Comparison of ENCODE assay signal across 21 mouse cellular contexts in genomic region chr3:63390774-63391173, GRCm38 (mm10).
DNase-seq lines count a peak whose midpoint lies in the region; ATAC-seq and TF ChIP-seq lines count a peak whose summit lies in the region.
"Had no signal": no experiment of that assay in that cellular context is flagged by ENCODE, and none has a peak within 500 bp of the region (broad histone marks: within the 10 kb centered on the region; RNA-seq: fewer than 3 reads in every experiment).

No protein-coding gene starts in this region.

- TF ChIP-seq CTCF in liver, adult 2 months (IDR thresholded peaks at IDR 0.05; ENCODE audit: low read depth, low read length) = no peak
- TF ChIP-seq CTCF in lung, embryonic 14.5 days (IDR thresholded peaks at IDR 0.05; ENCODE audit: low read depth) = no peak

- 63% methylated on average over 2 of the region's 2 CpGs for WGBS in liver, adult 2 months
- 63% methylated on average over 2 of the region's 2 CpGs for WGBS in liver, embryonic 12.5 days (ENCODE audit: insufficient replicate concordance)
- WGBS in lung, embryonic 14.5 days = 49% methylated on average over 2 of the region's 2 CpGs
- 46% methylated on average over 2 of the region's 2 CpGs for WGBS in lung, embryonic 16.5 days

- H3K27me3 ChIP-seq in liver, adult 2 months (ENCODE audit: control insufficient read depth, insufficient read depth, low read length) = no peaks in the 10 kb centered on the region
- no peaks in the 10 kb centered on the region for H3K27me3 ChIP-seq in liver, embryonic 12.5 days (replicated peaks)
- no peaks in the 10 kb centered on the region for H3K27me3 ChIP-seq in lung, embryonic 14.5 days (ENCODE audit: insufficient read depth, low read length)
- H3K27me3 ChIP-seq in lung, embryonic 16.5 days (ENCODE audit: control insufficient read depth, insufficient read depth, low read depth, low read length) = no peaks in the 10 kb centered on the region
- H3K27me3 ChIP-seq: CH12.LX, Patski had no signal

- ATAC-seq in liver, embryonic 12.5 days = no peak
- no peak for ATAC-seq in lung, embryonic 14.5 days (ENCODE audit: insufficient read depth)
- ATAC-seq in lung, embryonic 16.5 days (ENCODE audit: low read depth) = peak; percentile 55; the same call in 1 of the 2 replicates
- ATAC-seq: activated CD4-positive, CD25-positive, alpha-beta regulatory T cell, adult 4 months; CD4-positive, CD25-positive, alpha-beta regulatory T cell, adult 4 months; Patski had no signal

- no peak for TF ChIP-seq POLR2A in liver, adult 2 months (IDR thresholded peaks at IDR 0.05; ENCODE audit: extremely low read depth, insufficient read depth, low read length)

- no peaks in the 10 kb centered on the region for H3K9me3 ChIP-seq in liver, embryonic 12.5 days (replicated peaks)
- no peaks in the 10 kb centered on the region for H3K9me3 ChIP-seq in lung, embryonic 14.5 days (ENCODE audit: low read depth, low read length)
- H3K9me3 ChIP-seq in lung, embryonic 16.5 days (ENCODE audit: control insufficient read depth, low read length) = no peaks in the 10 kb centered on the region
- H3K9me3 ChIP-seq: G1E had no signal

- no peak overlapping the region for H3K9ac ChIP-seq in liver, adult 2 months (ENCODE audit: low read depth, low read length)
- H3K9ac ChIP-seq in liver, embryonic 12.5 days = no peak overlapping the region
- no peak overlapping the region for H3K9ac ChIP-seq in lung, embryonic 14.5 days
- H3K9ac ChIP-seq in lung, embryonic 16.5 days (ENCODE audit: low read length) = no peak overlapping the region

- no peak overlapping the region for H3K27ac ChIP-seq in liver, adult 2 months (replicated peaks; ENCODE audit: insufficient read depth, low read depth, low read length)
- no peak overlapping the region for H3K27ac ChIP-seq in liver, embryonic 12.5 days
- no peak overlapping the region for H3K27ac ChIP-seq in lung, embryonic 14.5 days (ENCODE audit: low read depth)
- no peak overlapping the region for H3K27ac ChIP-seq in lung, embryonic 16.5 days (ENCODE audit: low read length)

- no peak overlapping the region for H3K4me3 ChIP-seq in liver, adult 2 months (ENCODE audit: insufficient read depth, low read depth, low read length)
- H3K4me3 ChIP-seq in liver, embryonic 12.5 days = no peak overlapping the region
- H3K4me3 ChIP-seq in lung, embryonic 14.5 days (ENCODE audit: low read depth, low read length) = no peak overlapping the region
- no peak overlapping the region for H3K4me3 ChIP-seq in lung, embryonic 16.5 days (ENCODE audit: low read length)

- no peaks in the 10 kb centered on the region for H3K36me3 ChIP-seq in liver, adult 2 months (ENCODE audit: control insufficient read depth, insufficient read depth, low read length)
- H3K36me3 ChIP-seq in liver, embryonic 12.5 days = no peaks in the 10 kb centered on the region
- no peaks in the 10 kb centered on the region for H3K36me3 ChIP-seq in lung, embryonic 14.5 days (ENCODE audit: insufficient read depth)
- no peaks in the 10 kb centered on the region for H3K36me3 ChIP-seq in lung, embryonic 16.5 days (ENCODE audit: control insufficient read depth, insufficient read depth, low read length)
- H3K36me3 ChIP-seq: G1E had no signal

- H3K4me2 ChIP-seq in liver, embryonic 12.5 days = no peak overlapping the region
- no peak overlapping the region for H3K4me2 ChIP-seq in lung, embryonic 14.5 days
- no peak overlapping the region for H3K4me2 ChIP-seq in lung, embryonic 16.5 days (ENCODE audit: low read depth, low read length)

- H3K79me2 ChIP-seq in liver, adult 2 months (ENCODE audit: control insufficient read depth, insufficient read depth, low read length) = no peaks in the 10 kb centered on the region

- peak; percentile 84 for DNase-seq in liver, adult 2 months (ENCODE audit: extremely low read depth, low read depth, low spot score)
- DNase-seq in lung, embryonic 14.5 days = peak; percentile 17
- no peak for DNase-seq in lung, postnatal 14 days
- no peak for DNase-seq in lung, postnatal 36 days
- DNase-seq: adrenal gland, adult 2 months; adrenal gland, adult 8-10 months; adrenal gland, postnatal 10 days; adrenal gland, postnatal 14 days; adrenal gland, postnatal 25 days; adrenal gland, postnatal 36 days; B cell, adult 2 months; cerebellum, adult 11 months; cerebellum, adult 11-12 months; cerebellum, adult 18-20 months had no signal

- peaks cover 3% of the 10 kb centered on the region; the same call in 1 of the 2 replicates for H3K4me1 ChIP-seq in liver, adult 2 months (ENCODE audit: control insufficient read depth, insufficient read depth, low read length)
- no peaks in the 10 kb centered on the region for H3K4me1 ChIP-seq in liver, embryonic 12.5 days
- H3K4me1 ChIP-seq in lung, embryonic 14.5 days (ENCODE audit: insufficient read depth) = no peaks in the 10 kb centered on the region
- H3K4me1 ChIP-seq in lung, embryonic 16.5 days (replicated peaks; ENCODE audit: control insufficient read depth, insufficient read depth, low read length) = no peaks in the 10 kb centered on the region

Comparison
In these comparisons a context has a peak if more than half of its experiments do, and no peak if none do; other contexts are left out.
1. DNase-seq: peak in liver, adult 2 months (single experiment) and lung, embryonic 14.5 days (single experiment); none in lung, postnatal 14 days (single experiment) and lung, postnatal 36 days (single experiment).